Mouse (Mus musculus) A20 (cell line): ENCODE measurements around the gene Ubap1.

Experiments
- DNase-seq: peaks from one replicate; pipeline ENCODE4 v3.0.0-alpha.2; 2011; ENCODE audit warnings: low read depth, low spot score

The Ubap1 gene

GRCm38 (mm10) chr4:41348584-41349198 is at the start of gene Ubap1:
Gene Ubap1, plus strand, starts transcription at chr4:41348996.
- peak; percentile 96 for DNase-seq

- DNase-seq = no peak
Measured at GRCm38 (mm10) chr4:41303671-41304070, 45.1 kb upstream of the Ubap1 start.

GRCm38 (mm10) chr4:41304302-41304701 is 44.5 kb upstream of the Ubap1 start:
- DNase-seq = no peak

- DNase-seq = peak; percentile 83
Measured at GRCm38 (mm10) chr4:41307406-41307805, 41.4 kb upstream of the Ubap1 start.

- peak; percentile 88 for DNase-seq
Measured at GRCm38 (mm10) chr4:41310567-41311563, 37.9 kb upstream of the Ubap1 start.

GRCm38 (mm10) chr4:41313722-41314121 is 35.1 kb upstream of the Ubap1 start:
- peak; percentile 63 for DNase-seq

GRCm38 (mm10) chr4:41314141-41315129 is 34.4 kb upstream of the Ubap1 start, which contains the start of gene Dcaf12:
Gene Dcaf12, minus strand, starts transcription at chr4:41314889.
- peak; percentile 95 for DNase-seq

- no peak for DNase-seq
Measured at GRCm38 (mm10) chr4:41315173-41315572, 33.6 kb upstream of the Ubap1 start.

GRCm38 (mm10) chr4:41318267-41318666 is 30.5 kb upstream of the Ubap1 start:
- DNase-seq = no peak

GRCm38 (mm10) chr4:41320971-41321370 is 27.8 kb upstream of the Ubap1 start:
- no peak for DNase-seq

- DNase-seq = no peak
Measured at GRCm38 (mm10) chr4:41326876-41327275, 21.9 kb upstream of the Ubap1 start.

GRCm38 (mm10) chr4:41329481-41329880 is 19.3 kb upstream of the Ubap1 start:
- no peak for DNase-seq

- no peak for DNase-seq
Measured at GRCm38 (mm10) chr4:41331085-41331484, 17.7 kb upstream of the Ubap1 start.

GRCm38 (mm10) chr4:41331698-41332421 is 16.9 kb upstream of the Ubap1 start:
- DNase-seq = no peak

- DNase-seq = no peak
Measured at GRCm38 (mm10) chr4:41336546-41336945, 12.2 kb upstream of the Ubap1 start.

GRCm38 (mm10) chr4:41340912-41341550 is 7.8 kb upstream of the Ubap1 start:
- no peak for DNase-seq

- no peak for DNase-seq
Measured at GRCm38 (mm10) chr4:41346011-41346410, 2.8 kb upstream of the Ubap1 start.

- no peak for DNase-seq
Measured at GRCm38 (mm10) chr4:41347839-41348238, 957 bp upstream of the Ubap1 start.

GRCm38 (mm10) chr4:41349199-41349591 is 399 bp downstream of the Ubap1 start:
- DNase-seq = no peak

- no peak for DNase-seq
Measured at GRCm38 (mm10) chr4:41352758-41353157, 4.0 kb downstream of the Ubap1 start.
